Mouse (Mus musculus): ENCODE measurements at regions not wholly inside any gene's neighbourhood (a gene's known extent, or its start where the extent isn't known, plus 50 kb on each side); places are given as distances from the start of the nearest gene placed in this dataset.

DNA sequence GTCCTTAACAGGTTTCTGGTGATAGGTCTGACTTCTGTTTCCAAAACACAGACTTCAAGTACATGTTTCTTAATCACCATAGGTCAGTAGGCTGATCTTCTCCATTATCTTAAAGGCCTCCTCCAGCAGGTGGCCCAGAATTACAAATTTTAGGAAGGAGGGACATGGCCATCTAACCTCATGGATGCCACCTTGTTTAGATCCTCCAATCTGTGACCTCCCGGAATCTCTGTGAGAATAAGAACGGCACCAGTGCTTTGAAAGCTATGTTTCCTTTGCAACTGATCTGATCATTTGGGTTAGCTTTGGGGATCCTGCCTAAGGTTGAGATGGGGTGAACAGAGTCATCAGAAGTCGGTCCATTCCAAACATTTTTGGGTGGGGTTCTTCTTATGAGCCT, 209.4 kb upstream of the Btbd3 start:
- Histone ChIP-seq H3K27me3 (replicated peaks) (no peaks in the 10 kb centered on the region), H3K4me2 (replicated peaks) (no peak overlapping the region), H3K4me1 (replicated peaks) (0 out of 2 replicates have a peak, but pooled peaks cover 2% of the 10 kb centered on the region), H3K9ac (no peak overlapping the region), H3K27ac (no peak overlapping the region), H3K4me3 (replicated peaks) (no peak overlapping the region), H3K9me3 (no peaks in the 10 kb centered on the region), H3K36me3 (no peaks in the 10 kb centered on the region)
- 89% methylated on average over 3 of the region's 3 CpGs for WGBS
- ATAC-seq = no peak

DNA sequence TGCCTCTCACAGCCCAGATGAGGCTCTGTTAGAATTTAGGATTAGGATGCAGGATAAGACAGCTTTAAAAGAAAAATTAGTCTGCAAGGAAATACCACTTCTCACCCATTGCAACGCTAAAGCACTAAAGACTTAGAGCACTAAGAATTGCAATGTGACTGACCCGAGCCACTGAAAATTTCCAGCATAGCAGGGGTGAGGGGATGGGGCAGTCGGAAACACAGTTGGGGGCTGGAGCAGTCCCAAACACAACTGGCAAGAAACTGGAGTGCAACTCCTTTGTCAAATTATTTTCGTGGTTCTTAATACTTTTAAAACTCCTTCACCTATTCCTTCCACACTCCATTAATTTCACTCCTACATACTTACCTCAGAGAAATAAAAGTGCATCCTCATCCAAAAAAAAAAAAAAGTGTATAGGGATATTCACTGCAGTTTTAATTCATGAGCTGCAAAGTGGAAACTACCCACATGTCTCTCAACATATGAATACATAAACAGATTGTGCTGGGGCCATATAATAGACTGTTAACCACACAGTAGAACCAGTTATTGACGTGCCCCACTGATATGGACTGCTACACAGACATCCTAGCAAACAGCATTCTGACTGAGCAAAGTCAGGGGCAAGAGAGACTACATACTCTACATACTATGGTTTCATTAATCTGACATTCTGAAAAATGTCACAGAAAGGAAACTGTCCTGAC, 210.3 kb upstream of the Btbd3 start:
- Histone ChIP-seq H3K4me3 (replicated peaks) (no peak overlapping the region), H3K4me2 (replicated peaks) (no peak overlapping the region), H3K9ac (no peak overlapping the region), H3K4me1 (replicated peaks) (0 out of 2 replicates have a peak, but pooled peaks cover 2% of the 10 kb centered on the region), H3K9me3 (no peaks in the 10 kb centered on the region), H3K36me3 (no peaks in the 10 kb centered on the region), H3K27ac (no peak overlapping the region), H3K27me3 (replicated peaks) (no peaks in the 10 kb centered on the region)
- no peak for ATAC-seq
- WGBS = 43% methylated on average over 5 of the region's 5 CpGs

DNA sequence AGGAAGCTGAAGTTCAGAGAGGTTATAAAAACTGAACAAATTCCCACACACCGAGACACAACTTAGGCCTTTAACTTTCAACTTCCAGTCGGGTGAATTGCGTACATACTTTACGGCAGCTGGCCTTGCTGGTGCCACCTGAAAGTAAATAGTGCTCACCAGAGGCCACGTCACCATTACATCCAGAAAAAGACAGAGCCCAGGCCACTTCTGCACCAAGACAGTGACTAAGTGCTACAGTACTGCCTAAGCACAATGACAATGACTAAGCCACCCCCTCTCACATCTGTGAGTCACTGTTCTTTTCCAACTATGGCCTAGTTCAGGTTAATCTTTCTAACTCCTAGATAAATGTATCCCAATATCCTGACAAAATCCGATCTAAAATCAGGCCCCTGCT, 215.7 kb upstream of the Btbd3 start:
- H3K27me3 ChIP-seq (replicated peaks) = no peaks in the 10 kb centered on the region
- no peaks in the 10 kb centered on the region for H3K9me3 ChIP-seq
- 39% methylated on average over 6 of the region's 6 CpGs for WGBS
- no peak for ATAC-seq
- H3K4me3 ChIP-seq (replicated peaks) = no peak overlapping the region
- H3K27ac ChIP-seq = 0 out of 2 replicates have a peak overlapping the region, but pooled peaks have one; percentile 40
- no peaks in the 10 kb centered on the region for H3K4me1 ChIP-seq (replicated peaks)
- no peak overlapping the region for H3K4me2 ChIP-seq (replicated peaks)
- no peak overlapping the region for H3K9ac ChIP-seq
- no peaks in the 10 kb centered on the region for H3K36me3 ChIP-seq

DNA sequence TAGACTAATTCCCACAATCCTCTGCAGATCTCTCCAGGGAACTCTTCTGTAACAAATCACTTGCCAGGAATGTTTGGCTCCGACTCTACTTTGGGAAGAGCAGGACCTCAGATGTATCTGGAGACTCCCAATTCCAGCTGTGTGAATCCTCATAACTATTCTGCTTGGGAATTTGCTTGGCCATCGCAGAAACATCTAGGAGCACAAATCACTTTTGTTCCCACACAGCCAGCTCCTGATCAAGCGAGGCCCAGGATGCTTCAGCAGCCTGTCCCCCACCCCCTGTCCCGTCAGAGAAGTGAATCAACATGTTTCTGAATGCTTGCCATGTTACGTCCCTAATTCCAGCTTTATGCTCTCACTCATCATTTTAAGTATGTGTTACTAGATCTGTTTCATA, 216.1 kb upstream of the Btbd3 start:
- Histone ChIP-seq H3K4me1 (replicated peaks) (no peaks in the 10 kb centered on the region), H3K27ac (no peak overlapping the region), H3K9me3 (no peaks in the 10 kb centered on the region), H3K36me3 (no peaks in the 10 kb centered on the region), H3K4me2 (replicated peaks) (no peak overlapping the region), H3K27me3 (replicated peaks) (no peaks in the 10 kb centered on the region), H3K4me3 (replicated peaks) (no peak overlapping the region), H3K9ac (no peak overlapping the region)
- 46% methylated on average over 5 of the region's 5 CpGs for WGBS
- ATAC-seq = peak; percentile 66; the same call in 1 of the 2 replicates

DNA sequence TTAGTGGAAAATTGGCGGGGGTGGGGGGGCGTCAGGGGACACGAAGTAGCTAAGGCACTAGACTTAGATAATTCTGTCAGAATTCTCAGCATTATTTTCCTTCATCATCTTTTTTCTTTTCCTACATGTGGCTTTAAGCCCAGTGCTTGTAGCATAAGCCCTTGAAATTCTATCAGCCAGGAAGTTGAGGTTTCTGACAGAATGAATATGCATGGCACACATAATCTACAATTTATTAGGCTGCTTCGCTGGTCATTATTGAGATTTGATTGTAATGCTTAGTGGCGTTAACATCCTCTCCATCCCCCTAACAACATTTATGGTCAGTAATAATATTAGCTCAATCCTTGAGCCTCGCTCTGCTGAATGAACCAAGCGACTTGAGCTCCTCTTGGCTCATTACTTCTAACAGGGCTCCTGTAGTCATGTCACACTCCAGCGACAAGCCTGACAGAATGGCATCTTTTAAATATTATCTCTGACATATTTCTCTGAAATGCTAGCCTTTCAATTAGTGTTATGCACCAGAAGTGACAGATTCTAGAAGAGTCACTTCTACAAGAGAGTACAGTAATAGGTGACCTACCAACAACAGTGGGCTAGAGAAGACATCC, 222.1 kb upstream of the Btbd3 start:
- H3K4me3 ChIP-seq (replicated peaks) = no peak overlapping the region
- no peak overlapping the region for H3K9ac ChIP-seq
- no peaks in the 10 kb centered on the region for H3K27me3 ChIP-seq (replicated peaks)
- H3K36me3 ChIP-seq = no peaks in the 10 kb centered on the region
- 85% methylated on average over 8 of the region's 8 CpGs for WGBS
- H3K4me2 ChIP-seq (replicated peaks) = no peak overlapping the region
- no peaks in the 10 kb centered on the region for H3K4me1 ChIP-seq (replicated peaks)
- H3K27ac ChIP-seq = no peak overlapping the region
- no peak for ATAC-seq
- no peaks in the 10 kb centered on the region for H3K9me3 ChIP-seq

DNA sequence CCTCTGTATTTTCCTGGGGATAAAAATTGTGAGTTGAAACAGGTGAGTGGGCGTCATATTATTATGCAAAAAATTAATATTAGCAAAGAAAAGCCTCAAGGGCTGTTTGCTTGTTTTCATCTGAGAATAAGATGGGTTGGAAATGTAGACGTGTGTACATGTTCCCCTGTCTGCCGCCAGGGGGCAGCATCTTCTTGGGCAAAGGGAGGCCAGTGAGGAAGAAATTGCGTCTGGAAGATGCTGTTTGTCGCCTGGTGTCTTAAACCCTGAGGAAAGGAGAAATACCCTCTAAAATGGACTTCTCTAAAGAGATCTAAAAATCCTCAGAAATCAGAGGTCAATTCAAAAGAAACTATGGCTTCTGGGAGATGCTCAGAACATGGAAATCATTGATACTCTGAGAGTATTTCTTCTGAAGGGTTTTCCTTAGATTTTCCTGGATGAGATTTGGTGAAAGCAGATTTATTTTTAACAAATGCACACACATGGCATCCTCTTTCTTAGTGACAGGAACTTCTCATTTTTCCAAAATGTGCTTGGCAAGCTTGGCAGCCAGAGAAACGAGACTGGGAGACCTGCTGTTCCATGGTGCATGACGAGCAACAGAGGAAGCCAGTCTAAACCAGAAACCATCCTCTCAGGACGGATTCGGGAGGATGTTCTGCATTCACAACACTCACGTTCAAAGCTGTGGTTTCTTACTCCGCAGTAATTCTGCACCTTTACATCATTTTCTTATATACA, 222.8 kb upstream of the Btbd3 start:
- no peak for ATAC-seq
- H3K9ac ChIP-seq = no peak overlapping the region

DNA sequence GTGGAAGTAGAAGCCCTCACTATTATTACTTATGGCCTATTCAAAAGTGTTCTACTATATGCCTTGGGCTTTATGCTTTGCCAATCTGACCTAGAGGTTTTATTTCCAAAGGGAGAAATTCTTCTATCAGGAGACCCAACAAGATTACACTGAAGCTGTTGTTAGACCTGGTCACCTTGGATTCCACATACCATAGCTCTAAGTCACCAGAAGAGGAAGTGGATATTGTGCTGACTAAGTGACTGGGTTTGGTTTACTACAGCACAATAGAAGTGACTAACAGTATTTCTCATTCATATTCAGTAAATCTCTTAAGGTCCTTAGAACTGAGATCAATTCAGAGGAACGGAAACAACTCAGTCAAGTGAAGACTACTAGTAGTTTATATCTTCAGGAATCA, 229.0 kb upstream of the Btbd3 start:
- no peak for ATAC-seq
- H3K4me1 ChIP-seq (replicated peaks) = no peaks in the 10 kb centered on the region
- no peak overlapping the region for H3K9ac ChIP-seq
- H3K27me3 ChIP-seq (replicated peaks) = no peaks in the 10 kb centered on the region
- 88% methylated on average over 1 of the region's 1 CpGs for WGBS
- H3K36me3 ChIP-seq = no peaks in the 10 kb centered on the region
- H3K4me2 ChIP-seq (replicated peaks) = no peak overlapping the region
- H3K27ac ChIP-seq = no peak overlapping the region
- no peak overlapping the region for H3K4me3 ChIP-seq (replicated peaks)
- no peaks in the 10 kb centered on the region for H3K9me3 ChIP-seq

More for the DNA sequence above, 222.8 kb upstream of the Btbd3 start:
- H3K27ac ChIP-seq = no peak overlapping the region
- no peak overlapping the region for H3K4me3 ChIP-seq (replicated peaks)
- WGBS = 32% methylated on average over 11 of the region's 11 CpGs
- H3K36me3 ChIP-seq = no peaks in the 10 kb centered on the region
- H3K9me3 ChIP-seq = no peaks in the 10 kb centered on the region
- no peaks in the 10 kb centered on the region for H3K4me1 ChIP-seq (replicated peaks)
- no peaks in the 10 kb centered on the region for H3K27me3 ChIP-seq (replicated peaks)
- no peak overlapping the region for H3K4me2 ChIP-seq (replicated peaks)

DNA sequence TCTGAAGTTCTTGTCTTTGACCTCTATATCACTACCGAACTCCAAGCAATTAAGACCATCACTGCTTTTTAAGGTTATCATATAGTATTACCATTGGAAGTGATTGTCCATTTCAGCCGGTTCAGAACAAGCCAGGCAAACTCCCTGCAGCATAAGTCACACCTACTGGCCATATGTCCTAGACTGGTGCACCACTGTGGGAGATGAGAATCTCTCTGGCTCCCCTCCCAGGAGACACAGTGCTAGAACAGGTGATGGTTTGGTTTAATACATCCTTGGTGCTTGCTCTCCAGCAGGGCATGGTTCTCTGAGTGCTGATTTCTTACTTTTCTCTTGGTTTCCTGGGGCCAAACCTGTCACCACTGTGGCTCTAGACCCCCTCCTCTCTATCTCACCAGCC, 232.8 kb upstream of the Btbd3 start:
- Histone ChIP-seq H3K27ac (no peak overlapping the region), H3K9ac (no peak overlapping the region), H3K4me2 (replicated peaks) (no peak overlapping the region), H3K27me3 (replicated peaks) (no peaks in the 10 kb centered on the region), H3K36me3 (no peaks in the 10 kb centered on the region), H3K4me1 (replicated peaks) (no peaks in the 10 kb centered on the region), H3K9me3 (no peaks in the 10 kb centered on the region), H3K4me3 (replicated peaks) (no peak overlapping the region)
- WGBS = 81% methylated on average over 2 of the region's 2 CpGs
- ATAC-seq = no peak

DNA sequence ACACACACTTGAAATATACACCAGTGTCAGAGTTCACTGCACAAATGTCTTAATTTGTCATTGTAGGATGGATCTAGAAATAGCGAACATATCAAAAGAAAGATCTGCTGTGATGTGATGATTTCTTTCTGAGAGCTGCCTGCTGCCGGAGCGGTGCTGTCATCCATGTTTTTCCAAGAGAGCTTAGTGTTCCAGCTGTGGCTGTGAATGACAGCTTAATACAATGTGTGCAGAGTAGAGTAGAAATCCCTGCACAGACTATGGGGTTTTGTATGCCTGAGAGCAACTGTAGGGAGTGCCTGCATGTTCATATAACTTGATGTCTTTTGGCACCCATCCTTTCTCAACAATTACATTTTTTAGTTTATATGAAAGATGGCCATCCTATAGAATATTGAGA, 274.6 kb upstream of the Btbd3 start:
- Histone ChIP-seq H3K4me3 (replicated peaks) (no peak overlapping the region), H3K27me3 (replicated peaks) (no peaks in the 10 kb centered on the region), H3K36me3 (no peaks in the 10 kb centered on the region), H3K4me1 (replicated peaks) (no peaks in the 10 kb centered on the region), H3K9me3 (no peaks in the 10 kb centered on the region), H3K9ac (no peak overlapping the region), H3K27ac (no peak overlapping the region), H3K4me2 (replicated peaks) (no peak overlapping the region)
- ATAC-seq = no peak
- 75% methylated on average over 3 of the region's 3 CpGs for WGBS

DNA sequence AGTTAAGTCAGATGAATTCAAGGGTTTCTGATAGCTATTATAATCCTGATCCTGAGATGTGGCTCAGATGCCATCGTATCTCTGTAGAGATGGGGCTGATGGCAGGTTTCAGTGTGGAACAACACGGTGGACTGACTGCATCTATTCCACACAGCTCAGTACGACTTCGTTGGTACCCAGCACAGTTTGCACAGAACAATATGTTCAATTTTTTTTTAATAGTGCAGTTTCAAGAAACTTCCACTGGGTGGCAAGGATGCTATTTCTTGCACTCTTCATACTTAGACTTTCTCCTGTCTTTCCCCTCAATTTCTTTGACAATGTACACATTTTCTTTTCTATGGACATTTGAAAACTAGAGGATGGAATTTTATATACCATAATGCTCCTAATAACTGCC, 278.6 kb upstream of the Btbd3 start:
- no peak overlapping the region for H3K4me2 ChIP-seq (replicated peaks)
- ATAC-seq = no peak

DNA sequence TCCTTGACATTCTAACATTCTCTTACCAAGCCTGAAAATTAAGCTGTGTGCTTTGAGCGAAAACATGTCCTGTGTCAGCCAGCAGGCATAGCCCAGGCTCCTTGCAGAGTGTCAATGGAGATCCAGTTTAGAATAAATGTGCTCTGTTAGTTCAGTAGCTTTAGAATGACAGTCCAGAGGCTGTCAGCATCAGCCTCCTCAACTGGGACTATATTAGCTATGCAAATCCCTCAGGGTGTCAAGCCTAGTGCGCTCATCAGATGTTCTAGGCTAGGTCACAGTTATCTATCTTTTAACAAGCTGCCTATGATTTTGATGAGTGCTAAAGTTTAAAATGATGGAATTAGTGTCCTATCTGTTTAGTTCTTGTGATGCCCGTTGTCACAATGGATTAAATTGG, 281.7 kb upstream of the Btbd3 start:
- H3K4me1 ChIP-seq (replicated peaks) = no peaks in the 10 kb centered on the region
- WGBS = 75% methylated on average over 3 of the region's 3 CpGs
- ATAC-seq = no peak

More for the DNA sequence above, 278.6 kb upstream of the Btbd3 start:
- 50% methylated on average over 4 of the region's 4 CpGs for WGBS
- Histone ChIP-seq H3K9me3 (no peaks in the 10 kb centered on the region), H3K9ac (no peak overlapping the region), H3K4me3 (replicated peaks) (no peak overlapping the region), H3K4me1 (replicated peaks) (no peaks in the 10 kb centered on the region), H3K27me3 (replicated peaks) (no peaks in the 10 kb centered on the region), H3K27ac (no peak overlapping the region), H3K36me3 (no peaks in the 10 kb centered on the region)

DNA sequence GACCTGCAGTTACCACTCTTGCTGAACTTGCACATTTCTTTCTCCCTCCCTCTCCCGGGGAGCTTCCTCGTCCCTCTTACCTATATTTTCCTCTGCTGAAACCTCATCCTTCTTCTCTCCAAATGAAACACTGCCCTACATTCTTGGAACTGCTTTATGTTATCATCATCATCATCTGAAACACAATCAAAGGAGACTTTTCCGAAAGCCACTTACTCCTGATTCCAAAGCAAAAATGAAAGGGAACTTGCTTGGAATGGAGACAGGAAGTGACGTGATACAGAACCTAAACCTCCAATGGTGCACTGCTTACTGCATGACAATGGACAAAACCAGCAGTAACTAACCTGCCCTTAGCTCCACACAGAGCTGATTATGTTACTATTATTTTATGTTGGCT, 287.2 kb upstream of the Btbd3 start:
- no peaks in the 10 kb centered on the region for H3K36me3 ChIP-seq
- H3K27ac ChIP-seq = no peak overlapping the region
- WGBS = 68% methylated on average over 4 of the region's 4 CpGs
- no peaks in the 10 kb centered on the region for H3K9me3 ChIP-seq
- H3K9ac ChIP-seq = no peak overlapping the region
- no peak overlapping the region for H3K4me2 ChIP-seq (replicated peaks)
- no peak for ATAC-seq
- H3K4me3 ChIP-seq (replicated peaks) = no peak overlapping the region
- H3K4me1 ChIP-seq (replicated peaks) = no peaks in the 10 kb centered on the region
- no peaks in the 10 kb centered on the region for H3K27me3 ChIP-seq (replicated peaks)

More for the DNA sequence above, 281.7 kb upstream of the Btbd3 start:
- Histone ChIP-seq H3K27me3 (replicated peaks) (no peaks in the 10 kb centered on the region), H3K36me3 (no peaks in the 10 kb centered on the region), H3K4me2 (replicated peaks) (no peak overlapping the region), H3K9ac (no peak overlapping the region), H3K9me3 (no peaks in the 10 kb centered on the region), H3K4me3 (replicated peaks) (no peak overlapping the region), H3K27ac (no peak overlapping the region)
